Mouse (Mus musculus): Measurements from ENCODE around the gene Fbxl19.

GRCm38 (mm10) chr7:127815954-127816821, 71.8 kb downstream of the Fbxl19 start:
- TF ChIP-seq CTCF (conservative IDR thresholded peaks at IDR 0.05; ENCODE audit: low read length) (no peak), POU5F1 (IDR thresholded peaks at IDR 0.05; ENCODE audit: borderline replicate concordance, low read length) (no peak)

All from E14TG2a.4 (cell line).